Mouse (Mus musculus) frontal cortex, postnatal 10 days (tissue): ENCODE measurements around the gene Macrod2.
A peak's percentile ranks its signal among the peaks of the same experiment; 100 is the strongest.

ENCODE experiments used
- DNase-seq, 2 experiments: peaks; one replicate each; pipeline ENCODE4 v3.0.0; 2022; ENCODE audit warnings: low spot score in 2 of 2, mixed read lengths in 1 of 2

Macrod2 gene

GRCm38 (mm10) chr2:142222137-142222921, 1827.2 kb downstream of the Macrod2 start:
- no peak for DNase-seq

- no peak for DNase-seq
Measured at GRCm38 (mm10) chr2:142222926-142223325, 1827.8 kb downstream of the Macrod2 start.

GRCm38 (mm10) chr2:142230985-142231549, 1836.0 kb downstream of the Macrod2 start:
- DNase-seq: no peak

- no peak for DNase-seq
Measured at GRCm38 (mm10) chr2:142232828-142233227, 1837.7 kb downstream of the Macrod2 start.

GRCm38 (mm10) chr2:142243483-142243882, 1848.4 kb downstream of the Macrod2 start:
- no peak for DNase-seq

GRCm38 (mm10) chr2:142250383-142250782, 1855.3 kb downstream of the Macrod2 start:
- no peak for DNase-seq

- no peak for DNase-seq
Measured at GRCm38 (mm10) chr2:142251518-142251917, 1856.4 kb downstream of the Macrod2 start.

- DNase-seq: peak; percentile 53 to 82
Measured at GRCm38 (mm10) chr2:142253913-142254312, 1858.8 kb downstream of the Macrod2 start.

- no peak for DNase-seq
Measured at GRCm38 (mm10) chr2:142254566-142254965, 1859.5 kb downstream of the Macrod2 start.

GRCm38 (mm10) chr2:142257501-142257900, 1862.4 kb downstream of the Macrod2 start:
- no peak for DNase-seq

- no peak for DNase-seq
Measured at GRCm38 (mm10) chr2:142261046-142261445, 1865.9 kb downstream of the Macrod2 start.

GRCm38 (mm10) chr2:142264697-142265096, 1869.6 kb downstream of the Macrod2 start:
- no peak for DNase-seq

GRCm38 (mm10) chr2:142267836-142268235, 1872.7 kb downstream of the Macrod2 start:
- DNase-seq: no peak

- DNase-seq: no peak
Measured at GRCm38 (mm10) chr2:142286761-142287160, 1891.7 kb downstream of the Macrod2 start.

- no peak for DNase-seq
Measured at GRCm38 (mm10) chr2:142294831-142295230, 1899.7 kb downstream of the Macrod2 start.

- no peak for DNase-seq
Measured at GRCm38 (mm10) chr2:142303098-142303911, 1908.2 kb downstream of the Macrod2 start.

- DNase-seq: no peak
Measured at GRCm38 (mm10) chr2:142303912-142304182, 1908.7 kb downstream of the Macrod2 start.

GRCm38 (mm10) chr2:142323158-142323557, 1928.0 kb downstream of the Macrod2 start:
- DNase-seq: no peak

GRCm38 (mm10) chr2:142326737-142327136, 1931.6 kb downstream of the Macrod2 start:
- no peak for DNase-seq

GRCm38 (mm10) chr2:142329761-142330160, 1934.7 kb downstream of the Macrod2 start:
- no peak for DNase-seq

- peak; percentile 28 to 36 for DNase-seq
Measured at GRCm38 (mm10) chr2:142334441-142335102, 1939.5 kb downstream of the Macrod2 start.
